Mouse (Mus musculus): Measurements from ENCODE around the gene Tmtc2.

GRCm38 (mm10) chr10:105142201-105142600 is 432.1 kb downstream of the Tmtc2 start:
- TF ChIP-seq CTCF (IDR thresholded peaks at IDR 0.05; ENCODE audit: low read depth) (no peak), EP300 (optimal IDR thresholded peaks at IDR 0.05) (no peak)

All from stomach, postnatal 0 days (tissue).